Mouse (Mus musculus) lung, adult 2 months (tissue): ENCODE results near the gene Capsl. TPM values are rescaled to one million over a fixed set of nuclear protein-coding genes. Genes with fewer than 3 reads are reported as not detected.

Experiments
- DNase-seq: peaks from one replicate; pipeline ENCODE4 v3.0.0; 2022
- H3K4me1 ChIP-seq: fragments of 200-500 bp; 2 replicates; pipeline ENCODE4 v1.6.1; 2011; ENCODE audit warnings: low read length; ENCODE audit not compliant: control insufficient read depth, insufficient read depth
- H3K4me3 ChIP-seq: fragments of 200-500 bp; replicated peaks from 2 replicates; pipeline ENCODE3; 2011; ENCODE audit warnings: low read depth, mild to moderate bottlenecking, control low read depth, low read length; ENCODE audit errors: extremely low read depth
- CTCF ChIP-seq: fragments of 200-500 bp; IDR thresholded peaks from 2 replicates; pipeline ENCODE4 v1.5.1; 2011; ENCODE audit warnings: mild to moderate bottlenecking, low read length, control low read depth; ENCODE audit not compliant: insufficient read depth
- POLR2A ChIP-seq: fragments of 200-500 bp; IDR thresholded peaks from 2 replicates; pipeline ENCODE4 v1.6.1; 2011; ENCODE audit warnings: low read depth, mild to moderate bottlenecking, control low read depth, low read length, borderline replicate concordance; ENCODE audit errors: extremely low read depth
- WGBS: fragments of 180-500 bp; shearing (Covaris S2); methylation state at CpG from one replicate; pipeline ENCODE4 v1.1.7; 2018; 5-methylcytosine and 5-hydroxymethylcytosine counted together
- polyA plus RNA-seq: library from polyadenylated mRNA; depleted of rRNA; stranded (reverse); fragments of >200 nt; gene quantifications from 2 replicates; pipeline ENCODE4 v1.2.3, GENCODE M21; 2012; rRNA removed

The Capsl gene
- polyA plus RNA-seq, 1 experiment, result 6.4 TPM

DNA sequence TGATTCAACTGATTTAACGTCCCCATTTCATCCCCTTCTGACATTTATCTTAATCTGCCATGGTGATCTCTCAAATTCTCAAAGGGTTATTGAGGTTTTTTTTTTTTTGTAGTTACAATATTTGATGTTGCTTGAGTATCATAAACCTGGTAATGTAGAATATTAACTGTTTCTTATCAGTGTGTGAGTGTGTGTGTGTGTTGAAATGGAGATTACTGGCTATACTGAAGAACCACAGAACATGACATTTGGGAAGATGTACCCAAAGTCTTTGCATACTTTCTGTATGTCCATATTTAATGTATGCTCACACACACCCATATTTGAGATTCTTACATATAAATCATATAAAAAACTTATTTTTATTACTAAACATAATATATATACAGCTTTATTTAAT is 28.2 kb downstream of the Capsl start:
- no peak for DNase-seq
- 19% methylated on average over 1 of the region's 1 CpGs for WGBS
- H3K4me3 ChIP-seq, result no peak overlapping the region
- TF ChIP-seq POLR2A (no peak), CTCF (no peak)
- no peaks in the 10 kb centered on the region for H3K4me1 ChIP-seq

DNA sequence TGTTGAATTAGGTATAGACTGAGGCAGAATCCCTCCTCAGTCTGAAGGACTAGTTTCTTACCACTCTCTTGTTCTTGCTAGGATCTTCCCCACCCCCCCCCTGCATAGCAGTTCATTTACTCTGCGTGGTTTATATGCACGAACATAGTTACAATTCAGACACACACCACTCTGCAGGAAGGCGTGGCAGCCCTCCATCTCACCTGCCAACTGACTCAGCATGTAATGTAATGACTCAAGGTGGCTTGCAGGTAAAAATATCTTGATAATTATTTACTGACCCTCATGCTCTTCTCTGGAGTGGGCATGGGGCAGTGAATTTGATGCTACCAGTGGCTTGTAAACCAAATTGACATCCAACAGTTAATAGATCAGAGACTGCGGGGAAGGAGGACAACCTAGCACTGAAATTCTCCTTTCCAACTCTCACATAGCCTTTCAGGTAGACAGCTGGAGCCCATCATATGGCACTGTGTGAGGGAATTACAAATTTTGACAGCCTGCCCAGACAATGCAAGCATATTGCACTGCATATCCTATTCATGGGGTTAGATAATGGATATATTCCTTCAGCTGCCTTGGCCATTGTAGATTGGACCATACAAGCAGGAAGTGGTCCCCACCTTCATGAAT is 35.3 kb downstream of the Capsl start:
- no peak for TF ChIP-seq CTCF
- TF ChIP-seq POLR2A, result no peak
- DNase-seq, result no peak
- 72% methylated on average over 4 of the region's 4 CpGs for WGBS
- Histone ChIP-seq H3K4me1 (no peaks in the 10 kb centered on the region), H3K4me3 (no peak overlapping the region)

DNA sequence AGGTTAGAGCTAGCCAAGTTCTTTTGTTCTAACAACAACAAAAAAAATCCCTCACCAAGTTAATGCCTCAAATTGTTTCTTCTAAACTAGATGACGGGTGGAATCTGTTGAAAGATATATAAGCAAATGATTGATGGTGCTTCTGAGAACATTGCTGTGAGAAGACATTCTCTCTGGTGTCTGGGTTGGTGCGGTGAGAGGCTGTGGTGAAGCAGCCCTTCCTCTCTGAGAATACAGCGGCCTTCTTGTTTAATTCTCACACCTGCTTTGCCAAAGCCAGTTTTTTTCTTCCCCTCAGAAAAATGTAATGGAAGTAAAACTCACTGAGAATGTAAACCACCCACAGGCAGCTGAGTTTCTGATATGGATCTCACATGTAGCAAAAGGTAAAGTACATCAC is 36.3 kb downstream of the Capsl start:
- no peak overlapping the region for H3K4me3 ChIP-seq
- TF ChIP-seq POLR2A (no peak), CTCF (no peak)
- WGBS, result 31% methylated on average over 3 of the region's 3 CpGs
- no peak for DNase-seq
- H3K4me1 ChIP-seq, result no peaks in the 10 kb centered on the region

DNA sequence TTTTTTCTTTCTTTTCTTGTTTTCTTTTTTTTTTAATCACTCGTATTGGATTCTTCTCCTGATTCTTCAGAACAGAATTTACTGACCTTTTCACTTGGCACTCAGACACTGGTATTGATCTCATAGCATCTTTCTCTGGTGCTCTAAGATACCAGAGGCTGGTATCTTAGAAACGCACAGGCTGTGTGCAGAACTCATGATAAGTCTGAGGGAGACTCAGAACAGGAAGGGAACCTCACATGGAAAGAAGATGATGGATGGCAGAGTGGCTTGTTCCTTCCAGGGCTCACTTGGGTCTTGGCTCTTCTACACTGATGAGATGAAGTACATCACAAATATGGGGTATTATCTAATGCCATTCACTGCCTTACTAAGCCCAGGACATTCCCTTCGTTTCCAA is 36.8 kb downstream of the Capsl start:
- DNase-seq, result no peak
- H3K4me3 ChIP-seq, result no peak overlapping the region
- H3K4me1 ChIP-seq, result no peaks in the 10 kb centered on the region
- no peak for TF ChIP-seq CTCF
- TF ChIP-seq POLR2A, result no peak
- WGBS, result 54% methylated on average over 3 of the region's 3 CpGs

DNA sequence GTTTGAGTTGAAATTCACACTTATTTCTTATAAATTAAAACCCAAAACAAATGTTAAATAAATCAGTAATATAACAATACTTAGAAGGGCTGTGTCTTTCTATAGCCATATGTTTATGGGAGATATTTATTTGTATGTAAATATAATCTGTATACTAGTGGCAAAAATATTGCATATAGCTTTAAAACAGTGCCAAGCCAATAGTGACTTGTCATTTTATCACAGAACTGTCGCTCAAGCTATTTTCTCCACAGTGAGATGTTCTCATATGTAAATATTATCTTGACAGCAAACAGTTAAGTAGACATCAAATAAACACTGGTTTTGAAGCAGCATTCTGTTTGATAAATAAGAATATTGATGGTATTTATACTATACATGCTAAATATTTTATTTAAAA is 37.4 kb downstream of the Capsl start:
- no peak overlapping the region for H3K4me3 ChIP-seq
- WGBS, result 76% methylated on average over 1 of the region's 1 CpGs
- no peaks in the 10 kb centered on the region for H3K4me1 ChIP-seq
- TF ChIP-seq POLR2A (no peak), CTCF (no peak)
- no peak for DNase-seq

DNA sequence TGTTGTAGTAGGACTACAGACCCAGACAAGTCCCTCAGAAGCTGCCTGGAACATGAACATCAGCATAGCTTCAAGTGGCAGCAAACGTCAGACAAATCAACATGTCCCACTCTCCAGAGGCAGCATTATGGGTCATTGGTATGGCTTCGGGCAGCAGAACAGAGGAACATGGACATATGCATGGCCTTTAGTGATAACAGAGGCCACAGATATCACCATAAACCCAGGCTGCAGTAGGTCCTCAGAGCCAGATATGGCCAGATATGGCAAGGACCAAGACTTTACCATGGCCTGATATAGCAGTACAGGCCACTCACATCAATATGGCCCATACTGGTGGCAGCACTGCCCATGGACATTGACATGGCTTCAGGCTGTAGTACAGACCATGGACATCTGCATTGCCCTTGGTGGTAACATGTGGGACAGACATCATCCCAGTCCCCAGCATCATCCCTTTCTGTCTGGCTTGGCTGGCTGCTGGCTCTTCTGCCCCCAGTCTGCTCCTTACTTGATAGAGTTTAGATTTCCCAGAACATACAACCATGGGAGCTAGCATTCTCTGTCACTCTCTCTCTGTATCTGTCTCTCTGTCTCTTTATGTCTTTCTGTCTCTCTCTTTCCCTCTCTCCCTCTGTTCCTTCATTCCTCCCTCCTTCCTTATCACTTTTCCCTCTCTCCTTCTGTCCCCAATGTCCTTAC is 53.7 kb downstream of the Capsl start:
- 86% methylated on average over 2 of the region's 2 CpGs for WGBS
- no peak for TF ChIP-seq CTCF
- TF ChIP-seq POLR2A, result no peak
- no peak for DNase-seq
- H3K4me3 ChIP-seq, result no peak overlapping the region
- H3K4me1 ChIP-seq, result no peaks in the 10 kb centered on the region

DNA sequence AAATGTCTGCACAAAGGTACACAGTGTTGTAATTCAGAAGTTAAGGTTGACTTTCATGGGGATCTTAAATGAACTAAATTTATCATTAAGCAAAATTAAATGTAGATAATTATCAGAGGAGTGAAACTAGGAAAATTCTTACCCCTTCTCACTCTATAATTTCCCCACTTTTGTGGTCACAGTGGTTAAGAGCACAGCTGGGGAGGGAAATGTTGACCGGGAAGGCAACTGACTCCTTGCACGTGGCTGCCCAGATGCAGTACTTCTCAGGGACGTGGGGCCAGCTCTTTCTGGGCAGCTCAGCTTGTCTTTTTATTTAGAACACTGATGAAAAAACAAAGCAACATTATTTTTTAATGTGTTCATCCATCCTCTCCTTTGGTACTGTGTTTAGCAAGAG is 56.2 kb downstream of the Capsl start:
- Histone ChIP-seq H3K4me3 (no peak overlapping the region), H3K4me1 (no peaks in the 10 kb centered on the region)
- TF ChIP-seq POLR2A (no peak), CTCF (no peak)
- 61% methylated on average over 3 of the region's 3 CpGs for WGBS
- DNase-seq, result no peak

Other genes with a start within 250 kb of the Capsl start
- not detected in 2 replicates for gene Ugt3a1, start 159.1 kb upstream of the Capsl start, polyA plus RNA-seq
- gene Ugt3a2, start 100.5 kb upstream of the Capsl start, polyA plus RNA-seq, result 0.12 and 0.15 TPM in 2 replicates
- gene Il7r, start 94.1 kb downstream of the Capsl start, polyA plus RNA-seq, result 1.4 and 2.3 TPM in 2 replicates